Mouse (Mus musculus) adrenal gland, adult 8-10 months (tissue): ENCODE data around the gene Acvr1. TPM values are rescaled to one million over a fixed set of nuclear protein-coding genes. Genes with fewer than 3 reads are reported as not detected.

Source experiments
- DNase-seq: peaks from one replicate; pipeline ENCODE4 v3.0.0; 2022
- total RNA-seq, 4 experiments: library from RNA; stranded (reverse); gene quantifications; 2 replicates each; pipeline ENCODE4 v1.2.4; 2022

Gene Acvr1
- total RNA-seq, 4 experiments from 2014 or later, result 32.9 to 91.3 (median 59.6) TPM

- no peak for DNase-seq
Observed at GRCm38 (mm10) chr2:58557045-58557845, 9.7 kb downstream of the Acvr1 start.

GRCm38 (mm10) chr2:58552296-58552695, 14.7 kb downstream of the Acvr1 start:
- no peak for DNase-seq

- no peak for DNase-seq
Observed at GRCm38 (mm10) chr2:58551866-58552265, 15.1 kb downstream of the Acvr1 start.

DNA sequence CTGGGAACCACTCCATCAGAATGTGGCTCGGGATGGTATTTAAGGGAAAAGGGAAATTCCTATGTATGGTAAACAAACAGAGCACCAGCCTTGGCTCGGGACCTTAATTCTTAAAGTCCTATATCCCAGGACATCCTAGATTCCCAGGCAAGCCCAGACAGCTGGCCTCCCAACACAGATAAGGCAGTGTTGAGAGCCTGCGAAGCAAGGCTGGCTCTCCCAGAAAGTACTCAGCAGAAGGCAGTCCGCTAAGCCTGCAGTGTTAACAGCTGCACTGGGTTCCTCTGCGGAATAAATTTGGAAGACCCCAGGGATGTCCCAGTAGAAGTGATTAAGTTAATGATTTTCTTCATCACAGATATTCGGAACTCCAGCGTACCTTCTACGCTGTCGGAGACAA, 16.5 kb downstream of the Acvr1 start:
- no peak for DNase-seq

GRCm38 (mm10) chr2:58549960-58550359, 17.0 kb downstream of the Acvr1 start:
- DNase-seq, result no peak

DNA sequence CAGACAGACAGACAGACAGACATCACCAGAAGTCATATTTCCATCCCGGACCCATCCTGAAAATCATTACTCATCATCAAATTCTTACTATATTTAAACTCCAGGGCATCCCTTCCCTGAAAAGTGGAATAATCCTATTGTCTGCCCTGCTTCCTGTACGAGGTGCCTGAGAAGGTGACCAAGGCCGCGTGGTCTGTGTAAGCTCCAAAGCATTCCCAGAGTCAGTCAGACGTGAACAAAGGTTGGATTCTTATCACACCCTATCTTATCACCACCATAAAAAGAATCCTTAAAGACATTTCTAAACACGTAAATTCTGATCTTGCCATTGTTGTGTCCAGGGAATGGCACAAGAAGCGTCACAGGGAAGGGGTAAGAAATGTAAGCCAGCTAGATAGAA, 18.0 kb downstream of the Acvr1 start:
- DNase-seq, result no peak

DNA sequence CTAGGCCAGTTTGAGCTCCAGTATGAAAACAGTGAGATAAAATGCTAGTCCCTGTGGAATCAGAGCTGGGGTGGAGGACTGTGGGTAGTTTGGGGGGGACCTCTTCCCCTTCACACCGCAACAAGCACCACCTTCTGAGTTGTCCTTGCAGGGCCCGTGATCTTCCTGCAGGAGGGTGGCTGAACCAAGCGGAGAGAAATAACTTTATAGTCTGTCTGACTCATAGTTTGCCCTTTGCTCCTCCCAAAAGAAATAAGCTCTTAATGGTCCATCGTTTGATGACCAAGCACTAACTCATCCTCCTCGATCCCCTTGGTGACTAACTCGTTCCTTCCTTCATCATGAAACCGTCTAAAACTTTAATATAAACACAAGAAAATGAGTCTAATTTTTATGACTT, 20.7 kb downstream of the Acvr1 start:
- no peak for DNase-seq

- DNase-seq, result no peak
Observed at GRCm38 (mm10) chr2:58544368-58544767, 22.6 kb downstream of the Acvr1 start.

- DNase-seq, result no peak
Observed at GRCm38 (mm10) chr2:58543252-58543651, 23.7 kb downstream of the Acvr1 start.

DNA sequence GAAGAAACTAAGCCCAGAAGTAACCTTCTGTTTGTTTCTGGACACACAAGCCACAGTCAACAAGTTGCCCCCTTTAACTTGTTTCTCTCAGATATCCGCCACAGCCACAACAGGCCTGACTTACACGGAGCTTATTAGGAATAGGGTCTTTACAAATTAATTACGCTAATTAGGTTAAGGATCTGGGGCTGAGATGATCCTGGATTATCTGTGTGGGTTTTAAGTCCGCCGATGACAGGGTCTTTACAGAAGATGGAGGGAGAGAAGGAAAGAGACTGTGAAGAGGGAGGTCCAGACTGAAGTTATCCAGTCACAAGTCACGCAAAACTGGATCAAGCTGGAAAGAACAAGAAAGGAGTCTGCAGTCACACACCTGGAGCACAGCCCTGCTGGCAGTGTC, 28.8 kb downstream of the Acvr1 start:
- DNase-seq, result no peak

GRCm38 (mm10) chr2:58536796-58537195, 30.2 kb downstream of the Acvr1 start:
- DNase-seq, result no peak

DNA sequence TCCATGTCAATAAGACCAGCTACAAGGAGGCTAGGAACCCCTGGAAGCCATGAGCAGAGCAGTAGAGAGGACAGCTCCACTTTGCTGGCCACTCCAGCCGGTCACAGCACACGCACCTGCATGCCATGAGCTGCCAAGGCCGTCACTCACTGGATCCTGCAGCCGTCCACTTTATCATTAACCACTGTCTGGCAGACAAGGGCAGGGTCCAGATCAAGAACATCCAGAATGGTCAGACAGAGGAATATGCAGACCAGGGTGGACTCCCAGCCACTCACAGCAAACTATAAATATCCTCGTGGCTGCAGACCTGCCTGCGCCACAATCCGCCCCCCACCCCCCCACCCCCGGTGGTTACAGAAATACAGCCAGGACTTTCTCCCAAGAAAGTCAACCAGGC, 31.7 kb downstream of the Acvr1 start:
- DNase-seq, result no peak

DNA sequence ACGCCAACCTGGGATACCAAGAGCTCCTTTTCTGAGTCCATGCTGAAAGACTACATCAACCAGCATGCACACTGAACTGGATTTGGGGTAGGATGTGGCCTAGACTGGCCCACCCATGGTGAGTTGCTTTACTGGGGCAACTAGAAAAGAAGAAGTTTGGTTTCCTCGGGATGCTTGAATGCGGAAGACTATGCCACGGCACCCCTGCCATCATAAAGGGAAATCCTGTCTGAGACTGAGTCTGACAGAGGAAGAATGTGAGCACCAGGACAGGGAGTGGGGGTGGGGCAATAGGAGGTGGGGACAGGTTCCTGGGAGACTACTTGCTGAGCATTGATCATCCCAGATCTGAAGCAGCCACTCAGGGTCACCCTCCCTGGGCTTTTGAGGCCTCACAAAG, 32.6 kb downstream of the Acvr1 start:
- no peak for DNase-seq

DNA sequence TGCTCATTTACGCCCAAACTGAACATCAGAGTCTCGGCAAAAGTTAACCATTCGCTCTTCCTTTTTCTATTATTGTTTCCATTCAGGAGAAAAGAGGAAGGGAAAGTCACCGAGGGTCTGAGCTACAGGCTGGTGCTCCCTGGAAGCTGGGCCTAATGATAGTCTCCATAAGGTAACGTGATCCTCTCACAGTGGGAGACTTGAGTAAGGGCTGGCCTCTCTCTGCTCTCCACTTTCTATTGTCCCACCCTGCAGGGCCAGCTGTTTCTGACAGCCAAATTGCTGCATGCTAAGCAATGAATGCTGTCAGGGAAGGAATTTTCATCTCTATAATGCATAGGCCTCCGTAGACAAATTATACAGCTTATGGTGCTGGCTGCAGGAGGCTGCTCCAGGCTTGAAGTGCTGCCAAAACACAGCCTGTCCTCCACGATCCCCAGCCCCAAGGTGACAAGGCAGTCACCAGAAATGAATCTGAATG, 33.4 kb downstream of the Acvr1 start:
- no peak for DNase-seq

DNA sequence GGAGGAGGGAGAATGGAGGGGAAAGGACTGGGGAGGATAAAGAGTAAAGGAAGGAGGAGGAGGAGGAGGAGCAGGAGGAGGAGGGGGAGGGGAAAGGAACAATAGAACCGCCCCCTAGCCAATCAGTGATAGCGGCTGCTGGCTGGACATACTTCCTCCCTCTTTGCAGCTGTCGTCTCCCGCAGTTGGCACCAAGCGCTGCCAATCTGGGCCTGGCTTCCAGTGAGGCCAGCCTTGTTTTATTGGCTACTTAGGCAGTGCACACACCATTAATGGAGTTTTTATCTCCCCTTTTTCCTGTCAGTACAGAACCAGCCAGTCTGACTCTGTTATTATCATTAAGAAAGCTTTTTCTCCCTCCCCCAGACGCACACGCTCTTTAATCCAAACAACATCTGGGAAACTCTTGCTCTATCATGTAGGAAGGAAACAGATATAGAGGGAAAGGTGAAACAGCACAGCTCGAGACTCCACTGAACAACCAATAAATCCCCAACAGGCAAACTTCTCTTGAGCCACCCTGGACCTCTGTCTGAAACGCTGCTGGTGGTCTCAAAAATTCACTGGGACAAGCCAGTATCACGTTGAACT, 34.6 kb downstream of the Acvr1 start:
- peak; percentile 57 for DNase-seq

DNA sequence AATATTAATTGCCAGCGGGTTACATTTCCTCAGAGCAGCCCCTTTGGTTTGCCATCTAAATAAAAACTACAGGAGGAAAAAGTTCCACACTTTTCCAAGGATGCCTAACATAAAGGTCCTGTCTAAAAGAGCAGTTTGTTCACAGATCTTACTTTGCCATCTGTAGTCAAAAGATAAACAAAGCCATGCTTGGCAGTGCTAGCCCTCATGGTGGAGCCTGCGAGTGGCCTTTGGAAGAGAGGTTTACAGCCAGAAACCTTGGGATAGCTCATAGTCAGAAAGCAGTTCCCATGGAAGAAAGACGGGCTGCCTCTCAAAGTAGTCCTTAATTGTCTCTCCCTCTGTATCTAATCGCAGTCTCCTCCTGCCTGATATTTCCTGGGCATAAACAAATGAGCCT, 36.4 kb downstream of the Acvr1 start:
- no peak for DNase-seq

- no peak for DNase-seq
Observed at GRCm38 (mm10) chr2:58529860-58530440, 37.0 kb downstream of the Acvr1 start.

GRCm38 (mm10) chr2:58529384-58529783, 37.6 kb downstream of the Acvr1 start:
- DNase-seq, result no peak

- DNase-seq, result no peak
Observed at GRCm38 (mm10) chr2:58527786-58528185, 39.2 kb downstream of the Acvr1 start.

DNA sequence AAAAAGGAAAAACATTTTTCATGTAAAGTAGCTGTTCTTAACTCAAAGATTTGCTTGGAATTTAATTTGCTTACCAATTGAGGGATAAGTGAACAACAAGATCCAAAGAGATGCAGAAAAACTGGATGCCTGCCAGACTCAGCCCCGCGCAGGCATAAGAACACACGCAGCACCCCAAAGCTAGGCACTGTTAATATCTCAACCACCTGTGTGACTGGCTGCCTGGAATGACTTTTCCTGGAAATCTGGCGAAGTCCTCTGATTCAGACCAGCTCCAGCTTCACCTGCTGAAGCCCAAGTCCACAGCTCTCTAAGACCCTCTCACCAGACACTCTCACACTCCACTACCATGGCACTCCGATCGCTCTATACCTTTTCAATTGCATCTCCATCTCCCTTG, 42.6 kb downstream of the Acvr1 start:
- no peak for DNase-seq

GRCm38 (mm10) chr2:58523894-58524293, 43.1 kb downstream of the Acvr1 start:
- DNase-seq, result no peak

- no peak for DNase-seq
Observed at GRCm38 (mm10) chr2:58523097-58523496, 43.9 kb downstream of the Acvr1 start.

GRCm38 (mm10) chr2:58521621-58522020, 45.3 kb downstream of the Acvr1 start:
- DNase-seq, result no peak

DNA sequence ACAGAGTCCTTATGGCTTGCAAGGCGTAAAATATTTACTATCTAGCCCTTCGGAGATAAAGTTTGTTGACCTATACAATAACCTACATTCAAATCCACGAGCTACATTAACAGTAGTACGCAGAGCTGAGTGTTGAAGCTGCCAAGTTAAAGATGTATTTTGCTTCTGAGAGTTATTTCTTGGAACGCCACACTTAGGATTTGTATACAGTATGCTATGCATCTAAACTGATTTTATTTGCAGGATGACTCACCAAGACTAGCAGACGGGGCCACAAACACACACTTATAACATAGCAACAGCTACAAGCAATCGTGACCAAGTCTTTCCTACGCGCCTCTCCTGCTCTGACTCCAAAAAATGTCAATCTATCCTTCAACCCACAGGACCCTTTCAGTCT, 46.2 kb downstream of the Acvr1 start:
- DNase-seq, result no peak
